Mouse (Mus musculus) spleen, adult 2 months (tissue): ENCODE measurements around the gene Ces1h. TPM values are rescaled to one million over a fixed set of nuclear protein-coding genes. Genes with fewer than 3 reads are reported as not detected.

Source experiments
- DNase-seq, 2 experiments: peaks; one replicate each; pipeline versions ENCODE4 v3.0.0 to v3.0.0-alpha.2; 2012 to 2021; ENCODE audit warnings: low spot score in 2 of 2, low read depth in 1 of 2
- H3K27ac ChIP-seq: fragments of 200-500 bp; 2 replicates; pipeline ENCODE4 v1.5.1; 2012; ENCODE audit warnings: low read length, inconsistent platforms; ENCODE audit not compliant: insufficient read depth
- H3K27me3 ChIP-seq: fragments of 200-500 bp; 2 replicates; pipeline ENCODE4 v1.6.1; 2012; ENCODE audit warnings: mild to moderate bottlenecking, moderate library complexity, low read length, inconsistent platforms; ENCODE audit not compliant: control insufficient read depth, insufficient read depth
- H3K36me3 ChIP-seq: fragments of 200-500 bp; 2 replicates; pipeline ENCODE4 v1.6.1; 2012; ENCODE audit warnings: mild to moderate bottlenecking, low read length, inconsistent platforms; ENCODE audit not compliant: control insufficient read depth, insufficient read depth
- H3K4me1 ChIP-seq: fragments of 200-500 bp; 2 replicates; pipeline ENCODE4 v1.6.1; 2011; ENCODE audit warnings: inconsistent platforms; ENCODE audit not compliant: control insufficient read depth, insufficient read depth, insufficient read length
- H3K4me3 ChIP-seq: fragments of 200-500 bp; 2 replicates; pipeline ENCODE4 v1.5.1; 2011; ENCODE audit warnings: mild to moderate bottlenecking, inconsistent platforms; ENCODE audit not compliant: insufficient read depth, insufficient read length; ENCODE audit errors: extremely low read depth
- CTCF ChIP-seq: fragments of 200-500 bp; IDR thresholded peaks from 2 replicates; pipeline ENCODE4 v1.5.1; 2011; ENCODE audit warnings: mild to moderate bottlenecking, inconsistent platforms; ENCODE audit not compliant: insufficient read depth, insufficient read length, insufficient replicate concordance; ENCODE audit errors: extremely low read depth
- POLR2A ChIP-seq: fragments of 200-500 bp; IDR thresholded peaks from 2 replicates; pipeline ENCODE4 v1.6.1; 2011; ENCODE audit warnings: low read depth, low read length, inconsistent platforms
- WGBS: fragments of 180-500 bp; shearing (Covaris S2); methylation state at CpG from one replicate; pipeline ENCODE4 v1.1.7; 2018; 5-methylcytosine and 5-hydroxymethylcytosine counted together
- polyA plus RNA-seq: library from polyadenylated mRNA; depleted of rRNA; stranded (reverse); fragments of >200 nt; gene quantifications from 2 replicates; pipeline ENCODE4 v1.2.3, GENCODE M21; 2012

The Ces1h gene
- polyA plus RNA-seq, 1 experiment, result not detected

- DNase-seq, result no peak
- WGBS, result 28% methylated on average over 2 of the region's 2 CpGs
- Histone ChIP-seq H3K36me3 (no peaks in the 10 kb centered on the region), H3K27ac (no peak overlapping the region), H3K4me3 (no peak overlapping the region), H3K27me3 (no peaks in the 10 kb centered on the region), H3K4me1 (no peaks in the 10 kb centered on the region)
- TF ChIP-seq CTCF (no peak), POLR2A (no peak)
Measured at GRCm38 (mm10) chr8:93369481-93369880, 10.0 kb downstream of the Ces1h start.

GRCm38 (mm10) chr8:93360113-93360512 lies 19.4 kb downstream of the Ces1h start:
- TF ChIP-seq CTCF (no peak), POLR2A (no peak)
- no peaks in the 10 kb centered on the region for H3K36me3 ChIP-seq
- no peak overlapping the region for H3K4me3 ChIP-seq
- no peaks in the 10 kb centered on the region for H3K4me1 ChIP-seq
- no peak overlapping the region for H3K27ac ChIP-seq
- no peak for DNase-seq
- H3K27me3 ChIP-seq, result no peaks in the 10 kb centered on the region

GRCm38 (mm10) chr8:93339531-93339930 lies 40.0 kb downstream of the Ces1h start:
- 86% methylated on average over 2 of the region's 2 CpGs for WGBS
- no peak for TF ChIP-seq CTCF
- no peak for TF ChIP-seq POLR2A
- H3K36me3 ChIP-seq, result no peaks in the 10 kb centered on the region
- H3K27me3 ChIP-seq, result no peaks in the 10 kb centered on the region
- H3K4me1 ChIP-seq, result no peaks in the 10 kb centered on the region
- no peak overlapping the region for H3K4me3 ChIP-seq
- no peak for DNase-seq
- no peak overlapping the region for H3K27ac ChIP-seq

- no peak for TF ChIP-seq CTCF
- no peak for TF ChIP-seq POLR2A
- Histone ChIP-seq H3K27ac (no peak within 1 kb of the TSS), H3K4me1 (no peaks in the 10 kb centered on the region), H3K27me3 (no peaks in the 10 kb centered on the region), H3K4me3 (no peak within 1 kb of the TSS), H3K36me3 (no peaks in the 10 kb centered on the region)
- no peak for DNase-seq
- WGBS, result 56% methylated on average over 3 of the region's 3 CpGs
Measured at GRCm38 (mm10) chr8:93337207-93337606, 42.3 kb downstream of the Ces1h start, which contains the start of gene Ces1g. Gene Ces1g, minus strand, starts transcription at chr8:93337308.

GRCm38 (mm10) chr8:93332703-93333102 lies 46.8 kb downstream of the Ces1h start:
- TF ChIP-seq CTCF (no peak), POLR2A (no peak)
- no peaks in the 10 kb centered on the region for H3K36me3 ChIP-seq
- no peak for DNase-seq
- no peaks in the 10 kb centered on the region for H3K27me3 ChIP-seq
- no peaks in the 10 kb centered on the region for H3K4me1 ChIP-seq
- no peak overlapping the region for H3K4me3 ChIP-seq
- no peak overlapping the region for H3K27ac ChIP-seq
- 69% methylated on average over 1 of the region's 1 CpGs for WGBS

GRCm38 (mm10) chr8:93331151-93331550 lies 48.4 kb downstream of the Ces1h start:
- Histone ChIP-seq H3K4me1 (no peaks in the 10 kb centered on the region), H3K36me3 (no peaks in the 10 kb centered on the region), H3K27me3 (no peaks in the 10 kb centered on the region), H3K4me3 (no peak overlapping the region), H3K27ac (no peak overlapping the region)
- 89% methylated on average over 2 of the region's 2 CpGs for WGBS
- TF ChIP-seq POLR2A (no peak), CTCF (no peak)
- no peak for DNase-seq

GRCm38 (mm10) chr8:93325123-93325522 lies 54.4 kb downstream of the Ces1h start:
- Histone ChIP-seq H3K36me3 (no peaks in the 10 kb centered on the region), H3K4me1 (no peaks in the 10 kb centered on the region), H3K27ac (no peak overlapping the region), H3K4me3 (no peak overlapping the region), H3K27me3 (no peaks in the 10 kb centered on the region)
- whole genome bisulfite sequencing, result 84% methylated on average over 2 of the region's 2 CpGs
- TF ChIP-seq CTCF, result no peak
- no peak for TF ChIP-seq POLR2A
- DNase-seq, result no peak
